Mouse (Mus musculus): ENCODE measurements at regions not wholly inside any gene's neighbourhood (a gene's known extent, or its start where the extent isn't known, plus 50 kb on each side); places are given as distances from the start of the nearest gene placed in this dataset.
A peak's percentile ranks its signal among the peaks of the same experiment; 100 is the strongest.

GRCm38 (mm10) chr10:116726031-116726430 lies 144.7 kb upstream of the Cnot2 start:
- no peak for DNase-seq (ENCODE audit: low read depth)

DNA sequence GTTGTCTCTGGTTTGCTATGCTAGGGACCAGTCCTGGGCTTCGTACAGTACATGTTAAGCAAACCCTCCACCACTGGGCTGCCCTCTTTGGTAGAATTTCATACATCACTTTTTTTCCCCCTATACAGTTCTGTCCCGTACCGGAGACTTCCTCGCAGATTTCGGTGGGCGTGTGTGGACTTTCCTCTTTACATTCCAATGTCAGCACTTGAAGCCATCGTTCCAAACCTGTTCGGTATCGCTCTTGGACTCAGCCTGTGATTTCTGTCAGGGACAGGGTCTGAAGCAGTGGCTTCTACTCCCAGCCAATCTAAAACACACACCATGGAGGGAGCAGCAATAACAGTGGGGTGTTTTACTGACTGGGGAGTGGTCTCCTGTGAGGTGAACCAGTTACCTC lies 140.7 kb upstream of the Cnot2 start:
- DNase-seq (ENCODE audit: low read depth): no peak

DNA sequence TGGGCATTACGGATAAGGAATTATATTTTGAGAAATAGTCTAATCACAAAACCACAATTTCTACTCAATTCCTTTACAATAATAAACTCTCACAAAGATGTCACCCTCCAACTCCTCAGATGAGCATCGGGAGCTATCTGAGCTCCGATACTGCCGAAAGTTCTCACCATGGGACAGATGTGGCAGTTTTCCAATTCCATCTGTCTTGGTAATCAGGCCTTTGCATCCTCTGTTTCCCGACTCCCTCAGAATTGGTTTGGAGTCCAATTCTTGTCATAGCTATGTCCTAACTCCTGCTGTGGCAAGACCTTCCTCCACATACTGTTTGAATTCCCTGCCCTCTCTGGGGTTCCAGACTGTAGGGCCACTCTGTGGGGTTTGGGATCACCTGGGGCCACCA lies 138.3 kb upstream of the Cnot2 start:
- DNase-seq (ENCODE audit: low read depth): no peak

- DNase-seq (ENCODE audit: low read depth): no peak
These were observed 136.7 kb upstream of the Cnot2 start for GRCm38 (mm10) chr10:116717961-116718360.

- no peak for DNase-seq (ENCODE audit: low read depth)
These were observed 135.8 kb upstream of the Cnot2 start for GRCm38 (mm10) chr10:116717017-116717643.

- DNase-seq (ENCODE audit: low read depth): no peak
These were observed 132.1 kb upstream of the Cnot2 start for GRCm38 (mm10) chr10:116713456-116713855.

DNA sequence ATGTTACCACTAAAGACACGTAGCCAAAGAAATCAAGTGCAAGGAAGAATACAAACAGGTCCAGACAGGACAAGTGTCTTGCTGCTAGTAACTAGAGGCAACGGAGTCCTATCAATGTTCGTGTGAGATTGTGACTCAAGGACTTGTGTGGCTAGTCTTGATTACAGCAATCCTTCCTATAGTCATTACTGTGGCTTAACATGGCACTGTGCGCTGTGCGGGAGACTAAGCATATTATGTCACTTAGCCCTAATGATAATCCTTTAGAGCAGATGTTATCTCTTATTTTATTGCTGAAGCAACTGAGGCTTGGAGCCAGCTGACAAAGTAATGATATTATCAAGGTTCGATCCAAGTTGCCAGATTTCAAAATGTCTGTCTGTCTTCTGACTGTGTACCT lies 125.7 kb upstream of the Cnot2 start:
- DNase-seq (ENCODE audit: low read depth): peak; percentile 7

GRCm38 (mm10) chr10:116701281-116701680 lies 120.0 kb upstream of the Cnot2 start:
- DNase-seq (ENCODE audit: low read depth): no peak

- no peak for DNase-seq (ENCODE audit: low read depth)
These were observed 118.4 kb upstream of the Cnot2 start for GRCm38 (mm10) chr10:116699711-116700110.

GRCm38 (mm10) chr10:116697628-116698316 lies 116.5 kb upstream of the Cnot2 start:
- DNase-seq (ENCODE audit: low read depth): no peak

DNA sequence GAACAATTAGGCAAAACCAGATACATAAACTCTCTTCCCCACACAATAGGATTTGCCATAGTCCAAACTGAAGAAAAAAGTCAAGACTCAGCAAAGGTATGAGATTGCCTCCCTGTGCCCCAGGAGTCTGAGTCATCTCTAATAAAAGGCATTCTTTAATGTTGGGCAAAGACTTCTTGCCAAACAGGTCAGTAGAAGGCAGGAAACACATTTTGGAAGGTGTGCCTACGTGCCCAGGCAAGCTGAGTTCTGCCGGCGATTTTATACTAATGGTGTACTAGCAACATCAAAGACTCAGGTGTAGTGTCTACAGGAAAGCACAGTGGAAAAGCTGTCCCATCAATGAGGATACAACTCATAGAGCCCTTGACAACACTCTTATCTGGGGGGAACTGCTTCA lies 112.5 kb upstream of the Cnot2 start:
- DNase-seq (ENCODE audit: low read depth): peak; percentile 4

DNA sequence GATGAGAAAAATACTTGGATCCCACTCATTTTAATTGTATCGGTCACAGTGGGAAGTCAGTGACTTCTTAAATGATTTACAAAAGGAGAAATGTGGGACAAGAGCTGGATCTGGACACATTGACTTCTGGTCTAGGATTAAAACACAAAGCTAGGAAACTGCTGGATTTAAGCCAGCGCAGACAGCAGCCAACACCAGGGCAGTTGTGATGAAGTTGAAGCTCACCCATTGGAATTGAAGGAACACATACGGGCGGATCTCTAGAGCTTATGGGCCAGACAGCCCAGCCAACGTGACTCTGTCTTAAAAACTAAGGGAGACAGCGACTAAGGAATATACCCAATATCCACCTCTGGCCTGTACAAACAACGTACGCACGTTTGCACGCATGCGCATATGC lies 105.4 kb upstream of the Cnot2 start:
- DNase-seq (ENCODE audit: low read depth): no peak

DNA sequence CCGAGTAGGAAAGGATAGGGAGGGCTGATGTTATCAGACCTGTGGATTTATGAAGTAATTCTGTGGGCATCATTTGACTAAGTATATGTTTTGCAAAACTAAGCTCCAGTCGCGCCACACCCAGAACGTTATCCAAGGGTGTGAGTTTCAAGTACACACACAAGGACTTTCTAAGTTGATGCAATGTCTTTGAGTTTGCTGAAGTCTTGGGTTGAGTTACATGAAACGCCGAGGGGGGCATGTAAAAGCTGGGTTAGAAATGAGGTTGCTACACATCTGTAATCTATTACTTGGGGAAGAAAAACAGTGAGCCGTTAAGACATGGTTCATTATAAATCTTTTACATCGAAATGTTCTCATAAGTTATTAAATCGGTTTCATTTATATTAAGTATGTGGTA lies 102.1 kb upstream of the Cnot2 start:
- no peak for DNase-seq (ENCODE audit: low read depth)

DNA sequence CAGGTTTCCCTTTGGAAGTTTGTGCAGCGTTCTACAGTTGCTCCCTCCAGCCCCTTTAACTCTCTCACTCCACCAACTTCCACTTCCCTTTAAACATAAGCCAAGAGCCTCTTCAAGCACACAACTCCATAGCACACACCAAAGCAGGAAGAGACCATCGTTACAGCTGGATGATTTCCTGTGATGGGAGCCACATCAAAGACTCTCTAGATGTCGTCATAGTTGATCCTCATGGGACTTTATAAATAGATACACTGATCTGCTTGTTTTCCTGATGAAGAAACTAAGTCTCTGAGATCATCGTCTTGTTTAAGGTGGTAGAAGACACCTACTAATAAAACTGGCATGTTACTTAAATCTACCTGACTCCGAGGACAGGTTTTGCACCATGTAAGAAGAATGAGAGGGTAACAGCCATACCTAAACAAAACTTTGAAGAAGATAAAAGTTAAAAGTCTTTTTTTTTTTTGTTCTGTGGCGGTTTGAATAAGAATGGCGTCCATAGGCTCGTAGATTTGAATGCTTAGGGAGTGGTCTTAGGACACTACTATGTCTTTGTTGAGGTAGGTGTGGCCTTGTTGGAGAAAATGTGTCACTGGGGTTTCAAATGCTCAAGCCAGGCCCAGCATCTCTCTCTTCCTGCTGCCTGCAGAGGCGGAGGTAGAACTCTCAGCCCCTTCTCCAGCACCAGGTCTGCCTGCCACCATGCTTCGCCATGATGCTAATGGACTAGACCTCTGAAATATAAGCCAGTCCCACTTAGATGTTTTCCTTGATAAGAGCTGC lies 97.8 kb upstream of the Cnot2 start:
- DNase-seq (ENCODE audit: low read depth): no peak

DNA sequence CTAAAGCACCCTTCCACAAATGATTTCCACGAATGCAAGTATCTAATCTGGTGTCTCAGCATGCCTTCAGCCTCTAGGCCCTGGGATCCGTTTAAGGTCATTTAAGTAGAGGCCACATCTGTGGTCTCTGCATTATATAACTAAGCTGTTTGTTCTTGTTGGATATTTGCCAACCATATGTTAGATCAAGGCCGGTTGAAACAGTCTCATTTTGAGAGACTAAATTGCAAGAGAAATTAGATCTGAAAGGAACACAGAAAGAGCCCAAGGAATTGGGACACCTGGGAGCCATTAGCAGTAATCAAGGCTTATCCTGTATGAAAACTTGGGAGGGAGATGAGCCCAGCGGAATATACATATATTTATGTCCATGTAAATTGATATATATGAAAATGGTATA lies 96.6 kb upstream of the Cnot2 start:
- DNase-seq (ENCODE audit: low read depth): no peak

DNA sequence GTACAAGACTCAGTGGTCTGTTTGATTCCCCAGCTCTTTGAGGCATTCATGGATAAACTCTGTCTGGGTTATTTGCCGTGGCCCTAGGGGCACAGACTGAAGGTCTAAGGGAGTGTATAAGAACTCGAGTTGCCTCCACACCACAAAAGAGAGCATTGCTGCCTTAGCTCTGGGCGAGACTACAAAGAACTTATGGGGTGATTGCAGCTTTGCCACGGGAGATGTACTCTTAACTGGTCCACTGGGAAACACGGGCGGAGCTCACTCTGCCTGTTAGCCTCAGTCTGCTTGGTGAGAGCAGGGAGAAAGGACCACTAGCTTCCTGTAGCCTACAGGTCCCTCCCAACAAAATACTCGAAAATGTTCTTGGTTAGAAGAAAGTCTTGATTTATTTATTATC lies 93.9 kb upstream of the Cnot2 start:
- DNase-seq (ENCODE audit: low read depth): no peak

DNA sequence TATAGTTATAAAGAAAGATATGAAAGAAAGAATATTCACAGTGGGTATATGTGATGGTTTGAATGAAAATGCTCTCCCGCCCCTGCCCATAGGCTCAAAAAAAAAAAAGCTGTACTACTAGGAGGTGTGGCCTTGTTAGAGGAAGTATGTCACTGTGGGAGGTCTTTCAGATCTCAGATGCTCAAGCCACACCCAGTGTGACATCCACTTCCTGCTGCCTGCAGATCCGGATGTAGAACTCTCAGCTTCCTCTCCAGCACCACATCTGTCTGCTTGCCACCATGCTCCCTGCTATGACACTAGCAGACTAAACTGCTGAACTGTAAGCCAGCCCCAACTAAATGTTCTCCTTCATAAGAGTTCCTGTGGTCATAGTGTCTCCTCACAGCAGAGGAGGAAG lies 93.0 kb upstream of the Cnot2 start:
- DNase-seq (ENCODE audit: low read depth): peak; percentile 64

DNA sequence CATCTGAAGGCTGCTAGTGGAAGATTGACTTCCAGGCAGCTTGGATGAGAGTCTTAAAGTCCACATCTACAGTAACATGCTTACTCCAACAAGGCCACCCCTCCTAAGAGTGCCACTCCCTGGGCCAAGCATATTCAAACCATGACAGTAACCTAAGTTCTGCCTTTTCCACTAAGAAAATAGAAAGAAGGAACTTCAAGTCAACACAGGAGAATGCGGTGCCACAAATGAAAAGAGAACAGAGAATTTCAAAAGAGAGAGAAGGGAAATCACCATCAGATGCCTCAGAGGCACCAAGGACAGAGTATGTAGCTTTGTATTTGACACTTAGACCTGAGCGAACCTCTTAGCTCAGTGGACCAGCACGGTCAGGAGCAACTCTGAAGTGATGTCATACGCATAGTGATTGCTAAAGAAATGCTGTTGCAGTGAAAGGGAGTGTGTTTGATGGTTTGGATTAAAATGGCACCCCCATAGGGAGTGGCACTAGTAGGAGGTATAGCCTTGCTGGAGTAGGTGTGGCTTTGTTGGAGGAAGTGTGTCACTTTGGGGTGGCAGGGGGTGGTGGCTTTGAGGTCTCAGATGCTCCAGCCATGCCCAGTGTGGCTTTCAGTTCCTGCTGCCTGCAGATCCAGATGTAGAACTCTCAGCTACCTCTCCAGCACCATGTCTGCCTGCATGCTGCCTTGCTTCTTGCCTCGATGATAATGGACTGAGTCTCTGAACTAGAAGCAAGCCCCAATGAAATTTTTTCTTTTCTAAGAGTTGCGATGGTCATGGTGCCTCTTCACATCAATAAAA lies 77.1 kb upstream of the Cnot2 start:
- no peak for DNase-seq (ENCODE audit: low read depth)

GRCm38 (mm10) chr10:116655891-116656290 lies 74.6 kb upstream of the Cnot2 start:
- DNase-seq (ENCODE audit: low read depth): no peak

- no peak for DNase-seq (ENCODE audit: low read depth)
These were observed 73.9 kb upstream of the Cnot2 start for GRCm38 (mm10) chr10:116655018-116655807.

DNA sequence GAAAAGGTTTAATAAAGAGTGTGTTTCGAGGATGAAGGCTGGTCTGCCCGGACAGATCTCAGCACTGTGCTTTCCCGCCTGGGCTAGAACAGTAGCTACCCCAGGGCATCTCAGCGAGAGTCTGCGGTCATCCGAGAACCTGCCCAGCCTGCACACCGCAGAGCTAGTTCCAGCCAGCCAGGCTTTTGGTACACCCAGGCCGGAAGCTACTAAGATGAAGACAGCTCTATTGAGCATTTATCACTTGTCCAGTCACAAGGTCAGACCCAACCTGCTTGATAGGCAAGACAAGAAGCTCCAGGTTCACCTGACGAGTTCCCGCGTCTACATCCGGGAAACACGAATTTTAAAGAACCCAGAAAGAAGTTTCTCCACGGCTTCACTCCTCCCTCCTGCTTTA lies 72.8 kb upstream of the Cnot2 start:
- no peak for DNase-seq (ENCODE audit: low read depth)

GRCm38 (mm10) chr10:116653511-116653945 lies 72.2 kb upstream of the Cnot2 start:
- DNase-seq (ENCODE audit: low read depth): no peak

Data from 416B (cell line).